Mouse (Mus musculus) liver, embryonic 14.5 days (tissue): Measurements from ENCODE around the gene Atad3a.
A peak's percentile ranks its signal among the peaks of the same experiment; 100 is the strongest.

Experiments used
- CTCF ChIP-seq: IDR thresholded peaks from 2 replicates; pipeline ENCODE4 v1.5.1; 2016; ENCODE audit warnings: antibody characterized with exemption, low read depth, control low read depth
- EP300 ChIP-seq: IDR thresholded peaks from 2 replicates; pipeline ENCODE4 v1.6.1; 2016; ENCODE audit warnings: antibody characterized with exemption, low read depth

DNA sequence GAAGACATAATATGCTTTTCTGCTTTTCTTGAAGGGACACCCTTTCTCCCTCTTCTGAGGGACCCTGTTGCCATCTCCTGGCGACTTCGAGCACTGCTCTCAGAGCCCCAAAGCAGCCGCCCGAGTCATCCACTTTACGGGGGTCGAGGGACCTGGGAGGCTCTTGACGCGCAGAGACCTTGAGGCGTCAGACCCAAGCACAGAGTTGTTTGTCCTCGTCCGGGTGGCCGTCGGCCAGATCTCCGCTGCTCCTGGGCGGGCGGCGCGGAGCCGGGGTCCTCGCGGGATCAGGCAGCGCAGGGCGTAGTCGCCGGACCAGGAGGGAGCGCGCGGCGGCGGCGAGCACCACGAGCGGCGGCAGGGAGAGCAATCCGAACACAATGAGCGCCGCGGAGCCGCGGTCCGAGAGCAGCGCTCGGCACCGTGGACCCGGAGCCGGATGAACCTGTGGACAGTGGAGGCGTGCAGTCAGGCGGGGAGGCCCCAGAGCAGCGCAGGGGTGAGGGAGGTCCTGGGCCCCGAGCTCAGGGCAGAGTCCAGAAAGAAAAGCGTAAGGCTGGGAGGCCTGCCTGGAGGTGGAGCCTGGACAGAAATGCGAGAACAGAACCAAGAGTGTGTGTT lies 23.3 kb upstream of the Atad3a start:
- TF ChIP-seq CTCF (peak; percentile 72), EP300 (no peak)
